Mouse (Mus musculus) lung, postnatal 25 days (tissue): Measurements from ENCODE around the gene Gm20883.
"Not testable (repeated sequence)": the region's sequence is repeated elsewhere in the genome, so short reads cannot be mapped to it uniquely, and the experiment has no call there.

ENCODE experiments used
- DNase-seq: peaks from one replicate; pipeline ENCODE4 v3.0.0; 2022; ENCODE audit warnings: low spot score

Gene Gm20883

GRCm38 (mm10) chrY:50607951-50608350 lies at the start of gene Gm20883:
Gene Gm20883 (plus strand): TSS chrY:50608251.
- DNase-seq: not testable (repeated sequence)
